Mouse (Mus musculus) midbrain, embryonic 11.5 days (tissue): ENCODE measurements around the gene Stra8. TPM values are rescaled to one million over a fixed set of nuclear protein-coding genes. Genes with fewer than 3 reads are reported as not detected.

Source experiments
- ATAC-seq: fragments of 200-750 bp; cut with Nextera tagmentation; 2 replicates; pipeline ENCODE4 v1.8.0; 2017; ENCODE audit warnings: moderate TSS enrichment, moderate library complexity; ENCODE audit not compliant: low FRiP score
- DNase-seq: peaks from one replicate; pipeline ENCODE4 v3.0.0; 2015; ENCODE audit warnings: low spot score; ENCODE audit errors: missing footprints
- H3K27ac ChIP-seq: fragments of 300-500 bp; sonication (generic); 2 replicates; pipeline ENCODE4 v1.5.1; 2014; ENCODE audit warnings: low read depth, low read length
- H3K27me3 ChIP-seq: fragments of 300-500 bp; sonication (generic); 2 replicates; pipeline ENCODE4 v1.6.1; 2014; ENCODE audit warnings: mild to moderate bottlenecking, low read length, moderate library complexity, mixed read lengths; ENCODE audit not compliant: control insufficient read depth, insufficient read depth
- H3K36me3 ChIP-seq: fragments of 300-500 bp; sonication (generic); 2 replicates; pipeline ENCODE4 v1.6.1; 2014; ENCODE audit warnings: mild to moderate bottlenecking, low read length, moderate library complexity, mixed read lengths; ENCODE audit not compliant: control insufficient read depth, insufficient read depth
- H3K4me1 ChIP-seq: fragments of 300-500 bp; sonication (generic); 2 replicates; pipeline ENCODE4 v1.6.1; 2014; ENCODE audit warnings: low read length; ENCODE audit not compliant: control insufficient read depth, insufficient read depth
- H3K4me2 ChIP-seq: fragments of 300-500 bp; sonication (generic); 2 replicates; pipeline ENCODE4 v1.6.1; 2014; ENCODE audit warnings: mild to moderate bottlenecking, moderate library complexity
- H3K4me3 ChIP-seq: fragments of 300-500 bp; sonication (generic); 2 replicates; pipeline ENCODE4 v1.5.1; 2014; ENCODE audit warnings: low read depth, low read length
- H3K9ac ChIP-seq: fragments of 300-500 bp; sonication (generic); 2 replicates; pipeline ENCODE4 v1.6.1; 2014; ENCODE audit warnings: low read length
- H3K9me3 ChIP-seq: fragments of 300-500 bp; sonication (generic); 2 replicates; pipeline ENCODE4 v1.6.1; 2016; ENCODE audit warnings: low read length; ENCODE audit not compliant: control insufficient read depth
- WGBS: fragments of 180-500 bp; shearing (Covaris S2); extraction: QIAGEN DNeasy Blood & Tissue Kit; methylation state at CpG from one replicate; pipeline ENCODE4 v1.1.7; 2014; 5-methylcytosine and 5-hydroxymethylcytosine counted together
- polyA plus RNA-seq: library from polyadenylated mRNA; unstranded; fragments of >200 nt; fragmentation: Nextera tagmentation; extraction: Ambion mirVana; gene quantifications from 2 replicates; pipeline ENCODE4 v1.2.1, GENCODE M21; 2014

Stra8 gene
- polyA plus RNA-seq, 1 experiment from 2014 or later: not detected

DNA sequence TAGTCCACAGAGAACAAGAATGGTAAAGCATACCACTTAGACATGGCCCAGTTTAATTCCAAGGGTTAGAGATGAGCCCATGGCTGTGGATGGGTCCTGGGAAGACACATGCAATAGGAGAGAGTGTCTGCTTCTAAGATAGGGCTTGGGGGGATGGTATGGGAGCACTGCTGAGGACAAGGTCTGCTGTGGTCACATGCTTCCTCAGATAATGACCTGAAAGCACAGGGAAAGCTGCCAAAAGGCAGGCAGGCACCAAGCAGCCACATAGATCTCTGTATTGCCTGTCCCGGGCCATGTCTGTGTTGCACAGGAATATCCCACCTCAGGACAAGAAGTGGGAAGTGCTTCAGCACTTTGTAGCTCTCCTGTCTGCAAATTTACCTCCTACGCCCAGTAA, 20.8 kb upstream of the Stra8 start:
- Histone ChIP-seq H3K4me1 (peaks cover 4% of the 10 kb centered on the region), H3K9ac (no peak overlapping the region), H3K27ac (no peak overlapping the region), H3K36me3 (peaks cover 17% of the 10 kb centered on the region), H3K27me3 (no peaks in the 10 kb centered on the region), H3K9me3 (no peaks in the 10 kb centered on the region), H3K4me3 (no peak overlapping the region), H3K4me2 (no peak overlapping the region)
- WGBS: 95% methylated on average over 2 of the region's 2 CpGs
- no peak for ATAC-seq
- no peak for DNase-seq

DNA sequence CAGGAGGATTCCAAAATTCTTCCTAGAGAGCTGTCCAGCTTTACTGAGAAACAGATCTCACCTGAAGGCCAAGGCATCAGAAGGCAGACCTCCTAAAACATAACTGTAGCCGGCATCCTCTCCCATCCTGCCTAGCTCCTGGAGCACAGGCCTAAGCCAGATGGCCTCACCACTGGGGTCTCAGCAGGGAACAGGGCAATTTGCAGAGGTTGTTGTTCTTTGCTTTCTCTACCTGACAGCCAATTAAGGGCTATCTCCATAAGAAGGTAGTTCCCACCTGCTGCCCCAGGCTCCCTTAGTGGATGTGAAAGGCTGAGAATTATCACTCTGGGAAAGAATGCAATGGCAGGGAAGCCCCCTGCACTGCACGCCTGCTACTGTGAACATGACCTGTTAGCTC, 19.0 kb upstream of the Stra8 start:
- no peak for DNase-seq
- no peak overlapping the region for H3K4me3 ChIP-seq
- H3K9ac ChIP-seq: no peak overlapping the region
- H3K4me1 ChIP-seq: peaks cover 4% of the 10 kb centered on the region
- no peak overlapping the region for H3K4me2 ChIP-seq
- no peaks in the 10 kb centered on the region for H3K9me3 ChIP-seq
- no peak overlapping the region for H3K27ac ChIP-seq
- 78% methylated on average over 2 of the region's 2 CpGs for WGBS
- H3K36me3 ChIP-seq: peaks cover 8% of the 10 kb centered on the region; the same call in 1 of the 2 replicates
- no peaks in the 10 kb centered on the region for H3K27me3 ChIP-seq
- no peak for ATAC-seq

DNA sequence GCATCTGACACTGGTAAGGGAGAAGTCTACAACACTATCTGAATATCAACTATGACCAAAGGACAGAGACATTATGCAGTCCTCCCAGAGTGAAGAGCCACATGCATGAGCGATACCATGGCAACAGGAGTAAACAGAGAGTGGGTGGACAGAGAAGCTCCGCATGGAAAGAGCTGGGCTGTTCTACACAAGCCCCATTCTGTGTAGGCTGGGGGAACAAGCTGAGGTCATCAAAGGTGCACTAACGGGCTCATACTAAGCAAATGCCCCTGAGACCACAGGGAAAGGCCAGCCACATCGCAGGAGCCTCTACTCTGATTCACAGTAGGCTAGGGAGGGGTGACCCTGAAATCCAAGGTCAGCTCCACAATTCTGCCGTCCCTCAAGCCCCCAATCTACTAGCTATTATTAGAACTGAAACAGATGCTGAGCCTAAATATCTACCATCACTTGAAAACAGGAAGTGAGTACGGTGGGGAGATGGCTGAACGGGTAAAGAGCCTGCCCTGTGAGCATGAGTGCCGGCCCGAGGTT, 18.0 kb upstream of the Stra8 start:
- no peaks in the 10 kb centered on the region for H3K9me3 ChIP-seq
- WGBS: 69% methylated on average over 9 of the region's 9 CpGs
- H3K36me3 ChIP-seq: peaks cover 11% of the 10 kb centered on the region; the same call in 1 of the 2 replicates
- H3K27me3 ChIP-seq: no peaks in the 10 kb centered on the region
- H3K4me3 ChIP-seq: no peak overlapping the region
- DNase-seq (no peak), ATAC-seq (peak; percentile 50; the same call in 1 of the 2 replicates)
- H3K27ac ChIP-seq: no peak overlapping the region
- no peaks in the 10 kb centered on the region; the same call in 1 of the 2 replicates for H3K4me1 ChIP-seq
- no peak overlapping the region for H3K9ac ChIP-seq
- no peak overlapping the region for H3K4me2 ChIP-seq

DNA sequence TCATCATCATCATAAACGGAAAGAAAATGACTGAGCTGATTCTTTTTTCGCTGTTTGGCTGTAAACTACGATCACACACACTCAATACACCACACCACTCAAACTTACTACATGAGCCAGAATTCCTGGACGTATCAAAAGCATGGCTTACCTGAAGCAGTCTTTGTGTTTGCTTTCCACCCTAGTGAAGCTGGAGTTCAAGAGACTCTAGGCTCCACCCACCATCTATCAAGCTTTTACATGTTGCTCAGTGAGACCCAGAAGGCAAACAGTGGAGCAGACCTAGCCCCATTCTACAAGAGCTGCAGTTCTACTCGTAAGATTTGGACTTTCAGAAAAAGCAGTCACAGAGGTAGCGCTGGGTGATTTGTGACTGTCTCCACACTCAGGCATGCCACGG, 17.4 kb upstream of the Stra8 start:
- WGBS: 90% methylated on average over 7 of the region's 7 CpGs
- Histone ChIP-seq H3K27ac (no peak overlapping the region), H3K4me2 (no peak overlapping the region), H3K4me1 (no peaks in the 10 kb centered on the region; the same call in 1 of the 2 replicates), H3K36me3 (peaks cover 11% of the 10 kb centered on the region; the same call in 1 of the 2 replicates), H3K9me3 (no peaks in the 10 kb centered on the region), H3K4me3 (no peak overlapping the region), H3K27me3 (no peaks in the 10 kb centered on the region), H3K9ac (no peak overlapping the region)
- ATAC-seq: no peak
- no peak for DNase-seq

DNA sequence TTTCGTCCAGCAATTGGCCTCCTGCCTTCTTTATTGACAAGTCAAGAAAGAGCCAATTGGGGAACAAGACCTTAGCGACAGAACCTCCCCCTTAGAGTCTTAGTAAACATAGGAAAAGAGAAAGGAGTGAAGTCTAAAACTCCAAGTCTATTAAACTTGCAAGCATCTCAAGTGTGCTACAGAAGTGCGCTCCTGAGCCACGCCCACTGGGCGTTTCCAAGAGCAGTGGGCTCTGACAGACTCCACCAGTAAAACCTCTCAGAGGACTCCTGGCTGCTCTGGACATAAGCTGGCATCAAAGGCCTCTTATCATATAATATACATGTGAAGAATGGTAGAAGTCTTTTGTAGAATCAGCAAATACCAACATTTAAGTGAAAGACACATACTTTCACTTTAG, 16.5 kb upstream of the Stra8 start:
- Histone ChIP-seq H3K27ac (no peak overlapping the region), H3K36me3 (peaks cover 11% of the 10 kb centered on the region; the same call in 1 of the 2 replicates), H3K4me2 (no peak overlapping the region), H3K4me1 (no peaks in the 10 kb centered on the region; the same call in 1 of the 2 replicates), H3K4me3 (no peak overlapping the region), H3K27me3 (no peaks in the 10 kb centered on the region), H3K9ac (no peak overlapping the region), H3K9me3 (no peaks in the 10 kb centered on the region)
- DNase-seq: no peak
- WGBS: 85% methylated on average over 5 of the region's 5 CpGs
- ATAC-seq: no peak

DNA sequence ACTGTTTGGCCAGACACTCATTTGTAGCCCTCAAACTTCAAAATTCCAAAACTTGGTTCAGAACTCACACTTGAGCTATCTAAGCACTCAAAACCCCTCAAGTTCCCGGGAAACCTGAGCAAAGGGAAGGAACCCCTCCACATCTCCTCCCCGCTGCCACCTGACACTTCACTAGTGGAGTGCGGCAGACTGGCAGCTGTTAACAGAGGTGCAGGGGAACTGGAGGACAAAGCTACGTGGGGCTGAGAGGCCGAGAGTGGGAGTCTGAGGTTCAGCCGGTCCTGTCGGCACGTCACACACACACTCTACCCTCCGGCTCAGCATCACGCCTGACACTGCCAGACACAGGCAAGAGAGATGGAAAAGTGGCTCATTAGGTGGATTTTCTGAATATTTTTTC, 16.1 kb upstream of the Stra8 start:
- 88% methylated on average over 10 of the region's 10 CpGs for WGBS
- Histone ChIP-seq H3K9ac (no peak overlapping the region), H3K36me3 (peaks cover 11% of the 10 kb centered on the region; the same call in 1 of the 2 replicates), H3K27me3 (no peaks in the 10 kb centered on the region), H3K4me2 (no peak overlapping the region), H3K27ac (no peak overlapping the region), H3K4me1 (no peaks in the 10 kb centered on the region; the same call in 1 of the 2 replicates), H3K4me3 (no peak overlapping the region), H3K9me3 (no peaks in the 10 kb centered on the region)
- ATAC-seq (no peak), DNase-seq (no peak)

DNA sequence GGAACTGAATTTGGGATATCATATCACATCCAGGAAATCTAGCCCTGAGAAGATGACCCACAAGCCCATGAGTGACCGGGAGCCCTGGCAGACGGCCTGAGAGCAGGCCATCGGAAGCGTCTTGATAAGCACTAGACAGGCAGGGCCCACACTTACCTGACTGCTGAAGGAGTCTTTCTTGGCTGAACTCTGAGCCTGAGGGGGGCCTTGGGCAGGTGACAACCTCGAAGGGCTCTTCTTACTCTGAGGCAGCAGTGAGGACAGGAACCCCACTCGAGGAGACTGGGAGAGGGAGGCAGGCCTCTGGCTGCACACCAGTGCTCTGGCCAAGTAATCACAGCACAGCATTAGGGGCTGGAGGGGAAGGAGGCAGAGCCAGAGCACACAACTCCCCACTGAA, 15.6 kb upstream of the Stra8 start:
- Histone ChIP-seq H3K36me3 (peaks cover 6% of the 10 kb centered on the region; the same call in 1 of the 2 replicates), H3K4me2 (no peak overlapping the region)

DNA sequence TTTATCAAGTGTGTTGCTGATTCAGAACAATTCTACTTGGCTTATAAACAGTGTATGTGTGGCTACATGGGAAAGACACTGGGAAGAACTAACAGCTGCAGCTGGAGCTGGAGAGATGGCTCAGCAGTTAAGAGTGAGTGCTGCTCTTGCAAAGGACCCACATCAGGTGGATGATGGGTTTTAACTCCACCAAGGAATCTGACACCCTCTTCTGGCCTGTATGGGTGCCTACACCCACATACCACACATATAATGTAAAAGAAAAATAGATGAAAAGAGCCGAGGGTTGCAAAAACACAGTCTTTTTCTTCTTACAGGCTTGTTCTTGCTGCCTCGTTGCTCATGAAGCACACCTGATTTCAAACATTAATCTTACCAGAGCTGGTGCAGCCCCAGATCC, 13.8 kb upstream of the Stra8 start:
- H3K36me3 ChIP-seq: peaks cover 5% of the 10 kb centered on the region; the same call in 1 of the 2 replicates
- 88% methylated on average over 2 of the region's 2 CpGs for WGBS

More for the DNA sequence above, 15.6 kb upstream of the Stra8 start:
- ATAC-seq (no peak), DNase-seq (no peak)
- Histone ChIP-seq H3K4me1 (peaks cover 1% of the 10 kb centered on the region), H3K9me3 (no peaks in the 10 kb centered on the region), H3K27me3 (no peaks in the 10 kb centered on the region), H3K27ac (no peak overlapping the region), H3K9ac (no peak overlapping the region), H3K4me3 (no peak overlapping the region)
- WGBS: 88% methylated on average over 6 of the region's 6 CpGs

DNA sequence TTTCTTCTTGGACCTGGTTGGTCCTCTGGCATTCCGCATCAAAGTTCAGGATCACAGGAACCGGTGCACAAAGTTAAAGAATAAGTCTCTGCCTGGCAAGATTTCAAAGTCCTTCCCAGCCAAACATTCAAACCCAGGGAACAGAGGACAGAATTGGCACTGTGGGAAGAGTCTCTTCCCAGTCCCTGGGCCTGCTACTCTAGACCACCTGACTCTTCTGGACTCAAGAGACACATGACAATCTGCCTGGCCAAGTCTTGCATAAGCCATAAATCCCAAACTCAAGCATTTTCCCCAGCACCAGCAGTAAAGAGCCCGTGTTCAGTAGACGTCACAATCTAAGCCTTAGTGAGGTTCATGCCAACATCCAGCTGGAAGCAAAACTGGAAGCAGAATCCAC, 13.3 kb upstream of the Stra8 start:
- Histone ChIP-seq H3K27me3 (no peaks in the 10 kb centered on the region), H3K27ac (no peak overlapping the region), H3K9ac (no peak overlapping the region), H3K4me2 (no peak overlapping the region), H3K36me3 (peaks cover 5% of the 10 kb centered on the region; the same call in 1 of the 2 replicates), H3K9me3 (no peaks in the 10 kb centered on the region), H3K4me3 (no peak overlapping the region), H3K4me1 (peaks cover 8% of the 10 kb centered on the region)
- 96% methylated on average over 4 of the region's 4 CpGs for WGBS
- DNase-seq (no peak), ATAC-seq (no peak)

More for the DNA sequence above, 13.8 kb upstream of the Stra8 start:
- no peak overlapping the region for H3K4me2 ChIP-seq
- peaks cover 8% of the 10 kb centered on the region for H3K4me1 ChIP-seq
- H3K27me3 ChIP-seq: no peaks in the 10 kb centered on the region
- no peak overlapping the region for H3K9ac ChIP-seq
- no peak overlapping the region for H3K27ac ChIP-seq
- H3K4me3 ChIP-seq: no peak overlapping the region
- no peaks in the 10 kb centered on the region for H3K9me3 ChIP-seq
- ATAC-seq (no peak), DNase-seq (no peak)
